Mouse (Mus musculus): Measurements from ENCODE around the gene Otulinl. TPM values are rescaled to one million over a fixed set of nuclear protein-coding genes. Genes with fewer than 3 reads are reported as not detected.
"Not testable (repeated sequence)": the region's sequence is repeated elsewhere in the genome, so short reads cannot be mapped to it uniquely, and the experiment has no call there.

Otulinl gene
- polyA plus RNA-seq (2014; fragmentation: Nextera tagmentation; extraction: Ambion mirVana), result 4.4 and 4.7 TPM in 2 replicates

- no peak within 1 kb of the TSS for H3K27ac ChIP-seq (replicated peaks in 1 of 2; ENCODE audit: control insufficient read depth in 1 of 2, insufficient read depth in 1 of 2, low read depth in 2 of 2, low read length in 2 of 2)
- H3K36me3 ChIP-seq (ENCODE audit: control insufficient read depth, insufficient read depth, low read length), result no peaks in the 10 kb centered on the region
- H3K4me2 ChIP-seq (ENCODE audit: low read length), result peak within 1 kb of the TSS; percentile 94
- peak within 1 kb of the TSS; percentile 65 to 66 for H3K4me3 ChIP-seq (ENCODE audit: control insufficient read depth in 1 of 2, insufficient read depth in 1 of 2, low read depth in 1 of 2, low read length in 2 of 2)
- peak within 1 kb of the TSS; percentile 71 for H3K9ac ChIP-seq (ENCODE audit: low read length)
- peaks cover 4 to 8% of the 10 kb centered on the region in 2 experiments; a peak in 3 of 4 replicates for H3K4me1 ChIP-seq (ENCODE audit: control insufficient read depth in 2 of 2, insufficient read depth in 2 of 2, low read length in 2 of 2)
- no peaks in the 10 kb centered on the region for H3K9me3 ChIP-seq (ENCODE audit: control insufficient read depth, low read length)
- WGBS, result 2% methylated on average over 59 of the region's 59 CpGs
- peak; percentile 96 for ATAC-seq (ENCODE audit: insufficient number of reproducible peaks, insufficient read depth, low FRiP score, low read depth)
- H3K27me3 ChIP-seq (ENCODE audit: control insufficient read depth, insufficient read depth, low read length), result peaks cover 20% of the 10 kb centered on the region; the same call in 1 of the 2 replicates
These were observed at the start of gene Otulinl for GRCm38 (mm10) chr15:27681419-27682187. TSS of gene Otulinl (minus strand) at chr15:27681579.

DNA sequence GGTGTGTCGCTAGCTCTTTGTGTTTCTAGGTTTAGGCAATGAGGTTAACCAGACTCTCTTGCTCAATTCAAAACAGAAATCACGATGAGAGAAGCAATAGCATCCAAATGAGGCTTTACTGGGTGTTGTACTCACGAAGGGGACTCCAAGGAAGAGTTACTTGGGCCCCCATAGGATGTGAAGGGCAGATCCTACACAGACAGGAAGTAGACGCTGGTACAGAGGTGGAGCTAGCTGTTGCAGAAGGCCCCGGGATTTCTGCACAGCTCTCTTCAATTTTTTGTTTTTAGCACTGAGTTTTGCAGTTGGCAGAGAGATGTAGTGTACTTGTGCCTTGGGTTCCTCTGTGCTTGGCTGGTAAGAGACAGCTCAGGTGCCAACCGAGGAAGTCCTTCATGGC lies 44.8 kb upstream of the Otulinl start:
- Histone ChIP-seq H3K4me1 (ENCODE audit: control insufficient read depth in 2 of 2, insufficient read depth in 2 of 2, low read length in 2 of 2) (peaks cover 19 to 22% of the 10 kb centered on the region in 2 experiments), H3K4me2 (ENCODE audit: low read length) (no peak overlapping the region), H3K27me3 (ENCODE audit: control insufficient read depth, insufficient read depth, low read length) (no peaks in the 10 kb centered on the region), H3K9me3 (ENCODE audit: control insufficient read depth, low read length) (no peaks in the 10 kb centered on the region), H3K9ac (ENCODE audit: low read length) (no peak overlapping the region), H3K36me3 (ENCODE audit: control insufficient read depth, insufficient read depth, low read length) (peaks cover 11% of the 10 kb centered on the region), H3K4me3 (ENCODE audit: control insufficient read depth in 1 of 2, insufficient read depth in 1 of 2, low read depth in 1 of 2, low read length in 2 of 2) (no peak overlapping the region), H3K27ac (replicated peaks in 1 of 2; ENCODE audit: control insufficient read depth in 1 of 2, insufficient read depth in 1 of 2, low read depth in 2 of 2, low read length in 2 of 2) (no peak overlapping the region)
- ATAC-seq (ENCODE audit: insufficient number of reproducible peaks, insufficient read depth, low FRiP score, low read depth), result no peak
- 63% methylated on average over 6 of the region's 6 CpGs for WGBS

DNA sequence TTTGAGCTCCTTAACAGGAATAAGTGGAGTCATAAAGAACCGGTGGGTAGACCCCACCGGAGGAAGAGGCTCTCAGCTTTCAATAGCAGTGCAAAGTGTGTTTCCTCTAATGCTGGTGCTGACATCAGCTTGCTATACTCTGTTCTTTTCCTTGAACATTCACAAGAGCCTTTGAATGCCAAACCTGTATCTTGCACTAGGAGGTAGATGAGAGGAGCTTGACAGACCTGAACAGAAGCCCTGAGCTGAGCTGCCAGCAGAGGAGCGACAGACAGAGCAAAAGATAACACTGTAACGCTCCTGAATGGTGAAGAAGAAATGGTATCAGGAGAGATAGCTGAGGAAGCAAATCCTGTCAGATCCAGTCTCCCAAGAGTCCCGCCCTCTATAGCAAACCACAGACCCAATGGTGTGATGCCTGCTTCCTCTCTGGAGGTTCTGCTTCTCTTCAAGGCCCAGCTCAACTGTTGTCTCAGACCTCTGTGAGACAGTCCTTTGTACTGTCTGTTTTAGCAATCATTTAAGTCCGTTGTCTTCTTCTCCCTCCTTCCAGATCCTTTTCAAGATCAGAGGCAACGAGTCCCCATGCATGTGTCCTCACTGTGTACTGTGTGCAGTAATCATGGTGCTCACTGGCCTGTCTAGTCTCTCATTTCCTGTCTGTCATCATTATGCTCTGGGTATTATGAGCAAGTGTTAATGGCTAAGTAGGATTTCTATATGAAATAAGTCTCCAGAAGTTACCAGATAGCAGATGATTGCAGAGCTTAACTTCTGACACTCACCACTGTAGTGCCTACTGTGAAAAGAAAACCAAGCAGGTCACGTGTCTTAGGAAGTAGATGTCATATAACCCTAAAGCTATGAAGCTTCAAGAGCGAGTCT lies 43.7 kb upstream of the Otulinl start:
- Histone ChIP-seq H3K4me3 (ENCODE audit: control insufficient read depth in 1 of 2, insufficient read depth in 1 of 2, low read depth in 1 of 2, low read length in 2 of 2) (no peak overlapping the region), H3K9ac (ENCODE audit: low read length) (no peak overlapping the region), H3K27me3 (ENCODE audit: control insufficient read depth, insufficient read depth, low read length) (no peaks in the 10 kb centered on the region), H3K36me3 (ENCODE audit: control insufficient read depth, insufficient read depth, low read length) (peaks cover 2% of the 10 kb centered on the region; the same call in 1 of the 2 replicates), H3K27ac (replicated peaks in 1 of 2; ENCODE audit: control insufficient read depth in 1 of 2, insufficient read depth in 1 of 2, low read depth in 2 of 2, low read length in 2 of 2) (peak overlapping the region; percentile 67 to 72), H3K4me1 (ENCODE audit: control insufficient read depth in 2 of 2, insufficient read depth in 2 of 2, low read length in 2 of 2) (peaks cover 19 to 22% of the 10 kb centered on the region in 2 experiments), H3K9me3 (ENCODE audit: control insufficient read depth, low read length) (no peaks in the 10 kb centered on the region), H3K4me2 (ENCODE audit: low read length) (peak overlapping the region; percentile 14)
- no peak for ATAC-seq (ENCODE audit: insufficient number of reproducible peaks, insufficient read depth, low FRiP score, low read depth)
- WGBS, result 27% methylated on average over 9 of the region's 9 CpGs

DNA sequence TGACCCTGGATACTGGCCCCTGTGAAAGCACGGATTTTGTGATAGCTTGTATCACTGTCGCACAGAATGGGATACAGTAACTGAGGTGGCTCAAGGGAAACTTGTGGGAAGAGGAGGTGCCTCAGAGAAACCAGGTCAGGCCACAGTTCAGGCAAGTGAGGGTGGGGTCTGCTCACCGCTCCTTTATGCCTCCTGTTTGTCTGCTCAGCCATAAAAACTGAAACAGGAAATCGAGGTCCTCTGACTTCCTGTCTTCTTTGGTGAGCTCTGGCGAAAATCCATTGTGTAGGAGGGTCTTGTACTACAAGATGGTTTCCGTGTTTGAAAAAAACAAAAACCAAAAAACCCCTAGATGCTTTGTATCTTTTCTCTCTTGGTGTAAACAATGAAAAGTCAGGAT lies 42.9 kb upstream of the Otulinl start:
- Histone ChIP-seq H3K4me1 (ENCODE audit: control insufficient read depth in 2 of 2, insufficient read depth in 2 of 2, low read length in 2 of 2) (peaks cover 19 to 22% of the 10 kb centered on the region in 2 experiments), H3K27ac (replicated peaks in 1 of 2; ENCODE audit: control insufficient read depth in 1 of 2, insufficient read depth in 1 of 2, low read depth in 2 of 2, low read length in 2 of 2) (peak overlapping the region; percentile 67 to 72), H3K9me3 (ENCODE audit: control insufficient read depth, low read length) (no peaks in the 10 kb centered on the region), H3K9ac (ENCODE audit: low read length) (peak overlapping the region; percentile 27; the same call in 1 of the 2 replicates), H3K36me3 (ENCODE audit: control insufficient read depth, insufficient read depth, low read length) (no peaks in the 10 kb centered on the region), H3K4me3 (ENCODE audit: control insufficient read depth in 1 of 2, insufficient read depth in 1 of 2, low read depth in 1 of 2, low read length in 2 of 2) (no peak overlapping the region; a peak in 1 of 4 replicates), H3K27me3 (ENCODE audit: control insufficient read depth, insufficient read depth, low read length) (no peaks in the 10 kb centered on the region), H3K4me2 (ENCODE audit: low read length) (peak overlapping the region; percentile 14)
- ATAC-seq (ENCODE audit: insufficient number of reproducible peaks, insufficient read depth, low FRiP score, low read depth), result peak; percentile 38; the same call in 1 of the 2 replicates
- 45% methylated on average over 6 of the region's 6 CpGs for WGBS

GRCm38 (mm10) chr15:27723746-27724145 lies 42.4 kb upstream of the Otulinl start:
- Histone ChIP-seq H3K4me1 (ENCODE audit: control insufficient read depth in 2 of 2, insufficient read depth in 2 of 2, low read length in 2 of 2) (peaks cover 19 to 22% of the 10 kb centered on the region in 2 experiments), H3K4me3 (ENCODE audit: control insufficient read depth in 1 of 2, insufficient read depth in 1 of 2, low read depth in 1 of 2, low read length in 2 of 2) (no peak overlapping the region), H3K9ac (ENCODE audit: low read length) (no peak overlapping the region; the same call in 1 of the 2 replicates), H3K27ac (replicated peaks in 1 of 2; ENCODE audit: control insufficient read depth in 1 of 2, insufficient read depth in 1 of 2, low read depth in 2 of 2, low read length in 2 of 2) (peak overlapping the region in 1 of 2 experiments; percentile 72; a peak in 3 of 4 replicates), H3K9me3 (ENCODE audit: control insufficient read depth, low read length) (no peaks in the 10 kb centered on the region), H3K4me2 (ENCODE audit: low read length) (peak overlapping the region; percentile 14; the same call in 1 of the 2 replicates), H3K36me3 (ENCODE audit: control insufficient read depth, insufficient read depth, low read length) (no peaks in the 10 kb centered on the region), H3K27me3 (ENCODE audit: control insufficient read depth, insufficient read depth, low read length) (no peaks in the 10 kb centered on the region)
- 27% methylated on average over 6 of the region's 6 CpGs for WGBS
- ATAC-seq (ENCODE audit: insufficient number of reproducible peaks, insufficient read depth, low FRiP score, low read depth), result no peak; the same call in 1 of the 2 replicates

DNA sequence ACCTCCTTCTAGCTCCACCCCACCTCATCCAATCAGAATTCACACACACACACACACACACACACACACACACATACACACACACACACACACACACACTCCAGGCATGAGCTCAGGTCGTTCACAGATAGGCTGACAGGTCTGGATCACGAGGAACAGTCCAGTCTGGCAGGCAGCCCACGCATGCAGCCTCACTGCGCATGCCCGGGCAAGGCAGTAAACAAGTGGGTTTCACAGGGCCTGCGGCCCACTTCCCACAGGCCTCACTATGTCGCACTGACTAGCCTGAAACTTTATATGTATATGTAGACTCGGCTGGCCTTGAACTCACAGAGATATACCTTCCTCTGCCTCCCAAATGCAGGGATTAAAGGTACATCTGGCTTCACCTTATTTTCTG lies 38.9 kb upstream of the Otulinl start:
- H3K9me3 ChIP-seq (ENCODE audit: control insufficient read depth, low read length); H3K9ac ChIP-seq (ENCODE audit: low read length); H3K27ac ChIP-seq (replicated peaks in 1 of 2; ENCODE audit: control insufficient read depth in 1 of 2, insufficient read depth in 1 of 2, low read depth in 2 of 2, low read length in 2 of 2); H3K4me2 ChIP-seq (ENCODE audit: low read length); ATAC-seq (ENCODE audit: insufficient number of reproducible peaks, insufficient read depth, low FRiP score, low read depth); H3K36me3 ChIP-seq (ENCODE audit: control insufficient read depth, insufficient read depth, low read length); H3K4me3 ChIP-seq (ENCODE audit: control insufficient read depth in 1 of 2, insufficient read depth in 1 of 2, low read depth in 1 of 2, low read length in 2 of 2); H3K27me3 ChIP-seq (ENCODE audit: control insufficient read depth, insufficient read depth, low read length): not testable (repeated sequence)
- 72% methylated on average over 8 of the region's 8 CpGs for WGBS
- H3K4me1 ChIP-seq (ENCODE audit: control insufficient read depth in 2 of 2, insufficient read depth in 2 of 2, low read length in 2 of 2), result peaks cover 15% of the 10 kb centered on the region in 2 experiments

- H3K4me2 ChIP-seq (ENCODE audit: low read length), result no peak overlapping the region
- no peaks in the 10 kb centered on the region for H3K9me3 ChIP-seq (ENCODE audit: control insufficient read depth, low read length)
- peaks cover 0 to 2% of the 10 kb centered on the region in 2 experiments; a peak in 2 of 4 replicates for H3K4me1 ChIP-seq (ENCODE audit: control insufficient read depth in 2 of 2, insufficient read depth in 2 of 2, low read length in 2 of 2)
- H3K4me3 ChIP-seq (ENCODE audit: control insufficient read depth in 1 of 2, insufficient read depth in 1 of 2, low read depth in 1 of 2, low read length in 2 of 2), result no peak overlapping the region
- no peak overlapping the region for H3K9ac ChIP-seq (ENCODE audit: low read length)
- H3K36me3 ChIP-seq (ENCODE audit: control insufficient read depth, insufficient read depth, low read length), result no peaks in the 10 kb centered on the region
- no peak overlapping the region for H3K27ac ChIP-seq (replicated peaks in 1 of 2; ENCODE audit: control insufficient read depth in 1 of 2, insufficient read depth in 1 of 2, low read depth in 2 of 2, low read length in 2 of 2)
- no peaks in the 10 kb centered on the region for H3K27me3 ChIP-seq (ENCODE audit: control insufficient read depth, insufficient read depth, low read length)
- ATAC-seq (ENCODE audit: insufficient number of reproducible peaks, insufficient read depth, low FRiP score, low read depth), result no peak
- 76% methylated on average over 7 of the region's 7 CpGs for WGBS
These were observed 37.3 kb upstream of the Otulinl start for GRCm38 (mm10) chr15:27718668-27719067.
